Mouse (Mus musculus): Measurements from ENCODE around the gene Pcbd1.

GRCm38 (mm10) chr10:61114246-61114720, 25.2 kb downstream of the Pcbd1 start:
- TF ChIP-seq CTCF (IDR thresholded peaks at IDR 0.05; ENCODE audit: control insufficient read depth, insufficient read depth, insufficient replicate concordance, low read depth, low read length) (no peak), POLR2A (IDR thresholded peaks at IDR 0.05; ENCODE audit: control insufficient read depth, low read depth, low read length) (no peak)

All from testis, adult 2 months (tissue).